Mouse (Mus musculus): ENCODE results near the gene Grb10. TPM values are rescaled to one million over a fixed set of nuclear protein-coding genes. Genes with fewer than 3 reads are reported as not detected.

The Grb10 gene
- polyA plus RNA-seq, 1 experiment from 2014 or later, result 347 TPM

DNA sequence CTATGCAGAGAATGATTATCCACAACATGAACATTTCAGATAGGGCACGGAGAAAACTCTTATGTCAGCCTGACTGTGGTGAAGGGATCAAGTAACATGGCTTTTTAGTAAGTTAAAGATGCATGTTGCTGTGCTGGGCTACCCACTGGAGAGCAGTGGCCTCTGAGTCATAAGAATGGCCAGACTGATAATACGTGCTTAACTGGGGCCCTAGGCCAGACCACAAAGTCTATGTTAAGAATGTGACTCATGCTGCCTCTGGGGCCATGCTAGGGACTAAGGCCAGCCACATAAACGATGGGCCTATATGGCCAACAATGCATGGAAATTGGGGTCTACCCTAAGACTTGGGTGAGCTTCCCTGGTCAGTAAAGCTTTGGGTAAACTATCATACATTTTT, 98.9 kb downstream of the Grb10 start:
- Histone ChIP-seq H3K27ac (no peak overlapping the region), H3K9ac (no peak overlapping the region), H3K36me3 (peaks cover 8% of the 10 kb centered on the region; the same call in 1 of the 2 replicates), H3K9me3 (no peaks in the 10 kb centered on the region), H3K4me2 (replicated peaks) (no peak overlapping the region), H3K4me3 (replicated peaks) (no peak overlapping the region), H3K4me1 (replicated peaks) (peaks cover 8% of the 10 kb centered on the region; the same call in 1 of the 2 replicates), H3K27me3 (replicated peaks) (no peaks in the 10 kb centered on the region)
- 69% methylated on average over 3 of the region's 3 CpGs for WGBS
- peak; percentile 42; the same call in 1 of the 2 replicates for ATAC-seq

- no peaks in the 10 kb centered on the region for H3K27me3 ChIP-seq (replicated peaks)
- H3K4me1 ChIP-seq (replicated peaks), result peaks cover 8% of the 10 kb centered on the region; the same call in 1 of the 2 replicates
- no peak overlapping the region for H3K27ac ChIP-seq
- no peak overlapping the region for H3K4me3 ChIP-seq (replicated peaks)
- H3K4me2 ChIP-seq (replicated peaks), result no peak overlapping the region
- H3K9ac ChIP-seq, result no peak overlapping the region
- 86% methylated on average over 1 of the region's 1 CpGs for WGBS
- no peak for ATAC-seq
- H3K36me3 ChIP-seq, result 0 out of 2 replicates have a peak, but pooled peaks cover 8% of the 10 kb centered on the region
- no peaks in the 10 kb centered on the region for H3K9me3 ChIP-seq
Measured at GRCm38 (mm10) chr11:11938591-11938990, 99.9 kb downstream of the Grb10 start.

DNA sequence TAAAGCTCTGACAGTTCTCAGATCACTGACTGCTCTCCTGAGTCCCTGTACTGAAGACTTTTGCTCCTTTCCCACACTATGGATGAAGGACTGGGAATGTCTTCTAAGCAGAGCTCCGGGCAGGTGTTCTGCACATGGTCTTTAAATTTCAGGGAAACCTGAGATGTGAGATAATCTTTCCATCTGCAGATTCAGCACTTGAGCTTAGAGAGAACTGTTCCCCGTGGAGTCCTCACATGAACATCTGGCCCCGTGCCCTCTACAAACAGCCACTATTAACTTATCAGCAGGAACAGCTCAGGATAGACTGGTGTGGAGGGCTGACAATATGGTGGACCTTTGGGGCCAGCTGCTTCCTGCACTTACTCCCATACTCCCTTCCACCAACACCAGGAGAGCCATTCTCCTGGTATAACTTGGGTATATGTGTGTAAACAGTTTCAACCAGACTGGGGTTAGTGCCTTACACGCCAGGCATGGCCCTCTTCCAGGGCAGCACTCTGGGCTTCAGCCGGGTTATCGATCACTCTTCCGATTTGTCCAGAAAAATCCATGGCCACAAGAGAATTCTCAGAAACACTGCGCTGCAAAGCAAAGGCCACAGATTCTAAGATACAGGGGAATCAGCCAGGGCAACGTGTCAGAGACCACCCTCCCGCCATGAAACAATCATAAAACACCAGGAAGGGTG, 101.0 kb downstream of the Grb10 start:
- Histone ChIP-seq H3K27me3 (replicated peaks) (no peaks in the 10 kb centered on the region), H3K9ac (no peak overlapping the region), H3K4me3 (replicated peaks) (no peak overlapping the region), H3K4me1 (replicated peaks) (peaks cover 4% of the 10 kb centered on the region; the same call in 1 of the 2 replicates), H3K9me3 (no peaks in the 10 kb centered on the region), H3K4me2 (replicated peaks) (no peak overlapping the region), H3K27ac (no peak overlapping the region), H3K36me3 (0 out of 2 replicates have a peak, but pooled peaks cover 8% of the 10 kb centered on the region)
- ATAC-seq, result no peak
- WGBS, result 83% methylated on average over 10 of the region's 10 CpGs

GRCm38 (mm10) chr11:11934808-11935207, 103.7 kb downstream of the Grb10 start:
- Histone ChIP-seq H3K27ac (no peak overlapping the region), H3K36me3 (0 out of 2 replicates have a peak, but pooled peaks cover 8% of the 10 kb centered on the region), H3K4me3 (replicated peaks) (no peak overlapping the region), H3K9me3 (no peaks in the 10 kb centered on the region), H3K27me3 (replicated peaks) (no peaks in the 10 kb centered on the region), H3K4me2 (replicated peaks) (no peak overlapping the region), H3K9ac (no peak overlapping the region), H3K4me1 (replicated peaks) (no peaks in the 10 kb centered on the region)
- no peak for ATAC-seq
- WGBS, result 80% methylated on average over 8 of the region's 8 CpGs

GRCm38 (mm10) chr11:11932102-11932789, 106.2 kb downstream of the Grb10 start:
- Histone ChIP-seq H3K9me3 (no peaks in the 10 kb centered on the region), H3K9ac (no peak overlapping the region), H3K36me3 (0 out of 2 replicates have a peak, but pooled peaks cover 4% of the 10 kb centered on the region), H3K4me2 (replicated peaks) (no peak overlapping the region), H3K4me3 (replicated peaks) (no peak overlapping the region), H3K4me1 (replicated peaks) (no peaks in the 10 kb centered on the region), H3K27me3 (replicated peaks) (no peaks in the 10 kb centered on the region), H3K27ac (no peak overlapping the region)
- 73% methylated on average over 11 of the region's 11 CpGs for WGBS
- peak; percentile 37; the same call in 1 of the 2 replicates for ATAC-seq

- H3K27me3 ChIP-seq (replicated peaks), result no peaks in the 10 kb centered on the region
- no peaks in the 10 kb centered on the region for H3K9me3 ChIP-seq
- H3K27ac ChIP-seq, result no peak overlapping the region
- H3K36me3 ChIP-seq, result 0 out of 2 replicates have a peak, but pooled peaks cover 3% of the 10 kb centered on the region
- no peak overlapping the region for H3K4me2 ChIP-seq (replicated peaks)
- 80% methylated on average over 5 of the region's 5 CpGs for WGBS
- no peak overlapping the region for H3K4me3 ChIP-seq (replicated peaks)
- ATAC-seq, result no peak
- H3K9ac ChIP-seq, result no peak overlapping the region
- no peaks in the 10 kb centered on the region for H3K4me1 ChIP-seq (replicated peaks)
Measured at GRCm38 (mm10) chr11:11931688-11932087, 106.8 kb downstream of the Grb10 start.

DNA sequence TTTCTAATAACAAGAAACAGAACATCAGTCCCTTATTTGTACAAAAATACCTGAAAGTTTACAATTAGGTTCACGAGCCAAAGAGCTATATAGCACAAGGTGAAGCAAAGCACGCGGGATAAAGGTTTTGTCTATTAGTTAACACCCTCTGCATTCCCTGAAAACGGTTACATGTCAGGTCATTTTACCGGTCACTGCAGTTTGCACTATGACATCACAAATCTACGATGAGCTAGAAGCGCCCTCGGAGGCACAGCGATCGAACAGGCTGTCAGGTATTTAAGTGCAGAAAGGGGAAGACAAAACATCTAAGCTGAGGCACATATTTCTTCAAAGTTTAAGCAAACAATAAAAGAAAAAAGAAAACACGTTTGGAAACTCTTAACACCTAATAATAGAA, 108.0 kb downstream of the Grb10 start:
- Histone ChIP-seq H3K4me2 (replicated peaks) (no peak overlapping the region), H3K27ac (no peak overlapping the region), H3K9me3 (no peaks in the 10 kb centered on the region), H3K9ac (no peak overlapping the region), H3K36me3 (no peaks in the 10 kb centered on the region), H3K27me3 (replicated peaks) (no peaks in the 10 kb centered on the region), H3K4me1 (replicated peaks) (no peaks in the 10 kb centered on the region), H3K4me3 (replicated peaks) (no peak overlapping the region)
- 83% methylated on average over 11 of the region's 11 CpGs for WGBS
- no peak for ATAC-seq

- H3K27me3 ChIP-seq (replicated peaks), result no peaks in the 10 kb centered on the region
- no peaks in the 10 kb centered on the region for H3K9me3 ChIP-seq
- H3K27ac ChIP-seq, result no peak overlapping the region
- no peak for ATAC-seq
- H3K4me1 ChIP-seq (replicated peaks), result no peaks in the 10 kb centered on the region
- WGBS, result 92% methylated on average over 3 of the region's 3 CpGs
- no peak overlapping the region for H3K4me3 ChIP-seq (replicated peaks)
- no peak overlapping the region for H3K9ac ChIP-seq
- no peak overlapping the region for H3K4me2 ChIP-seq (replicated peaks)
- H3K36me3 ChIP-seq, result no peaks in the 10 kb centered on the region
Measured at GRCm38 (mm10) chr11:11929059-11929458, 109.4 kb downstream of the Grb10 start.

- Histone ChIP-seq H3K9me3 (no peaks in the 10 kb centered on the region), H3K9ac (no peak overlapping the region), H3K27me3 (replicated peaks) (no peaks in the 10 kb centered on the region), H3K4me3 (replicated peaks) (no peak overlapping the region), H3K27ac (no peak overlapping the region), H3K36me3 (no peaks in the 10 kb centered on the region), H3K4me1 (replicated peaks) (no peaks in the 10 kb centered on the region), H3K4me2 (replicated peaks) (no peak overlapping the region)
- 88% methylated on average over 2 of the region's 2 CpGs for WGBS
- peak; percentile 12; the same call in 1 of the 2 replicates for ATAC-seq
Measured at GRCm38 (mm10) chr11:11928586-11928985, 109.9 kb downstream of the Grb10 start.

DNA sequence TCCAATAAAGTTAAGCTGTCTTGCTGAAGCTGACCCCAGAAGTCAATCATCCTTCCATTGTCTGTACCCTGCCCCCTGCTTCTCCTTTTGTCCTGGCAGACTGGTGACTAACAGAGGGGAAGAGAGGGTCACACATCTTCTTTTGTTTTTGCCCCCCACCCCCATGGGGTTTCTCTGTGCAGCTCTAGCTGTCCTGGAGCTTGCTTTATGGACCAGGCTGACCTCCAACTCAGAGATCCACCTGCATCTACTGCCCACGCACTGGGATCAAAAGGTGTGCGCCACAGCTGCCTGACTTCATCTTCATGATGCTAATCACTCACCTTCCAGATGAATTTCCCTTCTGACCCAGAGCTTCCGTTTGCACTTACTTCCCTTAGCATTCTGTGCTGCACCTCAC, 114.6 kb downstream of the Grb10 start:
- Histone ChIP-seq H3K4me3 (replicated peaks) (no peak overlapping the region), H3K36me3 (no peaks in the 10 kb centered on the region), H3K4me2 (replicated peaks) (no peak overlapping the region), H3K9ac (no peak overlapping the region), H3K9me3 (no peaks in the 10 kb centered on the region), H3K27ac (no peak overlapping the region), H3K27me3 (replicated peaks) (no peaks in the 10 kb centered on the region), H3K4me1 (replicated peaks) (no peaks in the 10 kb centered on the region)
- ATAC-seq, result no peak
- 70% methylated on average over 3 of the region's 3 CpGs for WGBS

- ATAC-seq, result peak; percentile 82
- Histone ChIP-seq H3K27me3 (replicated peaks) (no peaks in the 10 kb centered on the region), H3K4me3 (replicated peaks) (no peak overlapping the region), H3K4me2 (replicated peaks) (no peak overlapping the region), H3K36me3 (no peaks in the 10 kb centered on the region), H3K27ac (no peak overlapping the region), H3K9ac (no peak overlapping the region), H3K9me3 (no peaks in the 10 kb centered on the region), H3K4me1 (replicated peaks) (no peaks in the 10 kb centered on the region)
- 79% methylated on average over 3 of the region's 3 CpGs for WGBS
Measured at GRCm38 (mm10) chr11:11923345-11923744, 115.1 kb downstream of the Grb10 start.

GRCm38 (mm10) chr11:11922106-11922505, 116.4 kb downstream of the Grb10 start:
- no peaks in the 10 kb centered on the region for H3K36me3 ChIP-seq
- no peak overlapping the region for H3K4me3 ChIP-seq (replicated peaks)
- H3K27me3 ChIP-seq (replicated peaks), result no peaks in the 10 kb centered on the region
- H3K27ac ChIP-seq, result no peak overlapping the region
- H3K9me3 ChIP-seq, result no peaks in the 10 kb centered on the region
- H3K4me2 ChIP-seq (replicated peaks), result no peak overlapping the region
- no peak overlapping the region for H3K9ac ChIP-seq
- H3K4me1 ChIP-seq (replicated peaks), result no peaks in the 10 kb centered on the region
- ATAC-seq, result no peak
- WGBS, result 89% methylated on average over 2 of the region's 2 CpGs

All from intestine, embryonic 15.5 days (tissue).